Mouse (Mus musculus) hindbrain, embryonic 15.5 days (tissue): ENCODE data around the gene Rhob. TPM values are rescaled to one million over a fixed set of nuclear protein-coding genes. Genes with fewer than 3 reads are reported as not detected.
A peak's percentile ranks its signal among the peaks of the same experiment; 100 is the strongest.

Experiments used
- ATAC-seq: fragments of 200-750 bp; cut with Nextera tagmentation; 2 replicates; pipeline ENCODE4 v1.8.0; 2017; ENCODE audit warnings: low read depth, moderate number of reproducible peaks, moderate TSS enrichment; ENCODE audit not compliant: low FRiP score
- H3K27ac ChIP-seq: fragments of 300-500 bp; sonication (generic); replicated peaks from 2 replicates; pipeline ENCODE4 v1.5.1; 2015; ENCODE audit warnings: mild to moderate bottlenecking, inconsistent platforms
- H3K27me3 ChIP-seq: fragments of 300-500 bp; sonication (generic); 2 replicates; pipeline ENCODE4 v1.6.1; 2015; ENCODE audit warnings: control low read depth, inconsistent platforms
- H3K36me3 ChIP-seq: fragments of 300-500 bp; sonication (generic); 2 replicates; pipeline ENCODE4 v1.6.1; 2015; ENCODE audit warnings: control low read depth, inconsistent platforms
- H3K4me1 ChIP-seq: fragments of 300-500 bp; sonication (generic); replicated peaks from 2 replicates; pipeline ENCODE4 v1.6.1; 2015; ENCODE audit warnings: control low read depth, inconsistent platforms
- H3K4me2 ChIP-seq: fragments of 300-500 bp; sonication (generic); 2 replicates; pipeline ENCODE4 v1.6.1; 2015; ENCODE audit warnings: moderate library complexity, mild to moderate bottlenecking, inconsistent platforms
- H3K4me3 ChIP-seq: fragments of 300-500 bp; sonication (generic); 2 replicates; pipeline ENCODE4 v1.5.1; 2015; ENCODE audit warnings: mild to moderate bottlenecking, inconsistent platforms
- H3K9ac ChIP-seq: fragments of 300-500 bp; sonication (generic); 2 replicates; pipeline ENCODE4 v1.6.1; 2015; ENCODE audit warnings: inconsistent platforms
- H3K9me3 ChIP-seq: fragments of 300-500 bp; sonication (generic); 2 replicates; pipeline ENCODE4 v1.6.1; 2016; ENCODE audit warnings: control low read depth, inconsistent platforms
- WGBS: fragments of 180-500 bp; shearing (Covaris S2); methylation state at CpG from one replicate; pipeline ENCODE4 v1.1.7; 2015; 5-methylcytosine and 5-hydroxymethylcytosine counted together
- polyA plus RNA-seq: library from polyadenylated mRNA; unstranded; fragments of >200 nt; fragmentation: Nextera tagmentation; extraction: Ambion mirVana; gene quantifications from 2 replicates; pipeline ENCODE4 v1.2.1, GENCODE M21; 2015

The Rhob gene
- polyA plus RNA-seq, result 94.4 and 103 TPM in 2 replicates

DNA sequence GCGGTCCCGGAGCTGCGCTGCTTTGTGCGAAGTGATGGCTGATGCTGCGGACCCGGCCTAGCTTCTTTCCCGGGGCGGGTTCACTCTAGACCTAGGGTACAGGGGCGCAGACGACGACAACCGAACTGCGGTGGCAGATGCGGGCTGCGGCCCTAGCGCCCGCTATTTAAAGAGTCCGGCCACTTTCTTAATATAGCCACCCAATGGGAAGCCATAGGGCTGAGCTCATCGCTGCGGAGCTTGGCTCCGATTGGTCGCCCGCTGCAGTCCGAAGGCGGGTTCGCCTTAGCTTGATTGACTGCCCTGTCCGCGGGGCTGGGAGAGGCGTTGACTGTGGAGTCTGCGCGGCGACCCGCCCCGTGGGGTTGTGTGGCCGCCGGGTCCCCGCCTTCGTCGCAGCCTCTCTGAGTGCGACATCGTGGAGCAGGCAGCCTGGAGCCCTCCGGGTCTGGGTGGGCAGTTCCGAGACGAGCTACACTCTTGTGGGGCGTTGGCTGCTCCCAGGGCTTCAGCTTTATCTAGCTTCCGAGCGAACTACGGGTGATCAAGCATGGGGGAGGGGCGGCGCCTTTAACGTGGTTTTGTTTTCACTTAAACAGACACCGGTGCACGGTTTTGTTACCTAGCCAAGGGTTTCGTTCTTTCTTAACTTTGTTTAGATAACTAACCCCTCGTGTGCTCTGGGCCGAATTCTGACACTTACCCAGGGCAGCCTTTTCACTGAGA lies at the start of gene Rhob:
TSS of gene Rhob (minus strand) at position 139 of the 726 bp plus-strand sequence.
- H3K36me3 ChIP-seq, result no peaks in the 10 kb centered on the region
- under 1% methylated on average over 56 of the region's 56 CpGs for WGBS
- H3K9me3 ChIP-seq, result no peaks in the 10 kb centered on the region
- H3K27me3 ChIP-seq, result no peaks in the 10 kb centered on the region
- peak within 1 kb of the TSS; percentile 86 for H3K4me3 ChIP-seq
- H3K9ac ChIP-seq, result peak within 1 kb of the TSS; percentile 98
- H3K4me1 ChIP-seq, result peaks cover 36% of the 10 kb centered on the region
- H3K4me2 ChIP-seq, result peak within 1 kb of the TSS; percentile 84
- ATAC-seq, result peak; percentile 98
- peak within 1 kb of the TSS; percentile 100 for H3K27ac ChIP-seq

DNA sequence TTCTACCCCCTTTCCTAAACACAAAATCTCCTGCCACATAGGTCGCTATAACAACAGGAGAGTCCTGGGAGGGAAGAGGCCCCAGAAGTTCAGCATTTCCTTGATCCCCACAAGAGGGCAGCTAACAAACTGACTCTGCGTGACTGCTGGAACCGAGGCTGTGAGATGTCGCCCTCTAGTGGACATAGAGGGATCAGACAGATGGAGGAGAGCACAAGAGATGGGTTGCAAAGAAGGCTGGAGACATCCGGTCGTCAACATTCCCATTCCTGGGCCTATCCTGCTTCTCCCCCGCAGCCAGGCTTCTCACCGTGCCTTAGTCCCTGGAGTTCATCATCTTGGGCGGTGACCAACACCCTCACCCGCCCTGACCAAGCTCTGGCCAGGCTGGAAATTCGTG lies 47.5 kb upstream of the Rhob start:
- Histone ChIP-seq H3K9me3 (no peaks in the 10 kb centered on the region), H3K9ac (no peak overlapping the region), H3K4me3 (no peak overlapping the region), H3K27me3 (no peaks in the 10 kb centered on the region), H3K27ac (no peak overlapping the region), H3K36me3 (no peaks in the 10 kb centered on the region), H3K4me1 (no peaks in the 10 kb centered on the region), H3K4me2 (no peak overlapping the region)
- 15% methylated on average over 11 of the region's 11 CpGs for WGBS
- peak; percentile 63; the same call in 1 of the 2 replicates for ATAC-seq

DNA sequence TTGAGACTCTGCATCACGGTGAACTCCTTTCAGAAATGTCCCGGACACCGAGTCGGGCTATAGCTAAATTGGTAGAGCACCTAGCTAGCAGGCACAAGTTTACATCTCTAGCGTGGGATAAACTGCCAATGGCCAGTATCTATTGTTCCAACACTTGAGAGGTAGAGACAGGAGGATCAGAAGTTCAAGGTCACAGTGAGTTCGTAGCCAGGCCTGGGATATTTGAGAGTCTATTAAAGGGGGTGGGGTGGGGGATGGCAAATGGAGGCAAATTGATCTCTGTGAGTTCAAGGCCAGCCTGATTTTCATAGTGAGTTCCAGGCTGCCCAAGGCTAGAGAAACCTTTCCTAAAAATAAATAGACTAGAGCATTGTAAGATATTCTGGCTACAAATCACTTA lies 47.0 kb upstream of the Rhob start:
- ATAC-seq, result no peak
- no peaks in the 10 kb centered on the region for H3K36me3 ChIP-seq
- H3K4me2 ChIP-seq, result no peak overlapping the region
- H3K9me3 ChIP-seq, result no peaks in the 10 kb centered on the region
- H3K4me1 ChIP-seq, result no peaks in the 10 kb centered on the region
- 90% methylated on average over 6 of the region's 6 CpGs for WGBS
- H3K4me3 ChIP-seq, result no peak overlapping the region
- no peak overlapping the region for H3K9ac ChIP-seq
- H3K27me3 ChIP-seq, result no peaks in the 10 kb centered on the region
- H3K27ac ChIP-seq, result no peak overlapping the region

DNA sequence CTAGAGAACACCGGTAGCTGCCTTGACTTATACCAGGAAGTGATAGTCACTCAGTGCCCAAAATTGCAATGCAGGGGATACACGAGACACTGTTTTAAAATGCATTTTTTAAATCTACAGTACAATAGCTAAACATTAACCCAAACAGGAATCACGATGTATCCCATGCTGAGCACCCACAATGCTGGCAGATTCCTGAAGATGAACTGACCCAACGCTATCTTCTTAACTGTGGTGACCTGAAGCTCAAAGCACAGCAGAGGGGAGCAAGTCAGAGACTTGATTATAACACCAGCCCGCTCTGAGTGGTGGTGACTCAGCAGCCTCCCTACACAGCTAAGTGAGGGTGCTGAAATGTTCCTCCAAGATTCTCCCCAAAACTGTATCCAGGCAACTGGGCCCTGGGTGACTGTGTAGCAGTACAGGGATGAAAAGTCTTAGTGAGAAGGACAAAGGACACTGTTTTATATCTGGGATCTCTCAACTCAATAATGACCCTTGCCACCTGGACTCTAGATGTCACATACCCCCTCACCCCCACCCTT lies 45.3 kb upstream of the Rhob start:
- Histone ChIP-seq H3K9me3 (no peaks in the 10 kb centered on the region), H3K4me3 (no peak overlapping the region), H3K36me3 (no peaks in the 10 kb centered on the region), H3K27ac (no peak overlapping the region), H3K4me1 (no peaks in the 10 kb centered on the region), H3K4me2 (no peak overlapping the region), H3K9ac (no peak overlapping the region), H3K27me3 (no peaks in the 10 kb centered on the region)
- no peak for ATAC-seq
- 76% methylated on average over 5 of the region's 5 CpGs for WGBS

DNA sequence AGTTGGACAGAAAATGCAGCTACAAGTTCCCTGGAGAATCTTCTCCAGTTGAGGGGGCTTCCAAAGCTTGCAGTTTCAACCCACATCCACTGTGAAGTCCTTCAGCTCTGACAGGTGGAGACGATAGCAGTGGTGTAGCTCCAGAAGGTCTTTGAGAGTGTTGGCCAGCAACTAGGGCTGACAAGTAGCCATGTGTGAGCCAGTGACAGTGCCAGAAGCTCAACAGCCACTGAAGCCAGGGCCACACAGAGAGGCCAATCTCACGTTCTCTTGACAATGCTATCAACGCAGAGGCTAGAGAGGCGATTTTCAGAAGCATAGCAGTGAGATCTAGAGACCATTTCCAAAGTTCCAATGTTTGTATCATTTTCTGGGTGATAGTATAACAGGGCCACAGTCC lies 42.6 kb upstream of the Rhob start:
- H3K36me3 ChIP-seq, result no peaks in the 10 kb centered on the region
- no peak for ATAC-seq
- H3K4me2 ChIP-seq, result no peak overlapping the region
- no peaks in the 10 kb centered on the region for H3K4me1 ChIP-seq
- H3K9me3 ChIP-seq, result no peaks in the 10 kb centered on the region
- no peaks in the 10 kb centered on the region for H3K27me3 ChIP-seq
- WGBS, result 91% methylated on average over 4 of the region's 4 CpGs
- H3K4me3 ChIP-seq, result no peak overlapping the region
- H3K27ac ChIP-seq, result no peak overlapping the region
- no peak overlapping the region for H3K9ac ChIP-seq

DNA sequence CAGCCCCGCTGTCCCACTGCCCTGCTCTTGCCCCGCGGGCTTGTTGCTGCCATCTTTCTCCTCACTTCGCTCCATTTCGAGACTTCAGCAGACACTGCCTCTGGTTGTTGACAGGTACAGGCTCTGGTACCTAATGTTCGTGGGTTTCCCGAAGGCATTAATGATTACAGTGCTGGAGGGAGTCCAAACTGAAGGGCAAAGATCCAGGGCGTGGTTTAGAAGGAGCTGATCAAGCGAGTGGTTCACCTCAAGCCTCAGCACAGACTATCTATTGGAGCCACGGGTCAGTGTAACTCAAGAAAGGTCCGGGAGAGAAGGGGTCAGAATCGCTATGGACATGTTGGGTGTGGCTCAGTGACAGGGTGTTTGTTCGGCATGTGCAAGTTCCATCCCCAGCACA lies 39.7 kb upstream of the Rhob start:
- H3K9ac ChIP-seq, result no peak overlapping the region
- no peak overlapping the region for H3K4me2 ChIP-seq
- H3K36me3 ChIP-seq, result no peaks in the 10 kb centered on the region
- no peak overlapping the region for H3K27ac ChIP-seq
- no peaks in the 10 kb centered on the region for H3K9me3 ChIP-seq
- 88% methylated on average over 13 of the region's 13 CpGs for WGBS
- no peak for ATAC-seq
- H3K4me1 ChIP-seq, result no peaks in the 10 kb centered on the region
- no peaks in the 10 kb centered on the region for H3K27me3 ChIP-seq
- H3K4me3 ChIP-seq, result no peak overlapping the region

DNA sequence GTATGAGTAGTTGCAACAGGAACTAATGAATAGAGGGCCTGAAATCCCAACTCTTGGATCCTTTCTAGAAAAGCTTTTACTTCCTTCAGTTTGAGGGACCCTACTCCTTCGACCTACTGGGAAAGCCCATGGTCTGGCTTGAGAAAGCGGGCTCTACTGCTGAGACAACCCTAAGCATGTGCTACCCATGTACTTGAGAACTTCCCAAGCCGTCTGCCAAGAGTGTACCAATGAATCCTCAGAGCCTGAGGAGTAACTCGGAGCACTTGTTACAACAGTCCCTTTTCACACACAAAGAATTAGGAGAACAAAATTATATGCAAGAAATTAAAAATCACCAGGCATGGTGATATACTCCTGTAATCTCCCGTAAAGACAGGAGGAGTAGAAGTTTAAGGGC lies 37.5 kb upstream of the Rhob start:
- Histone ChIP-seq H3K27ac (no peak overlapping the region), H3K36me3 (no peaks in the 10 kb centered on the region), H3K4me1 (no peaks in the 10 kb centered on the region), H3K27me3 (no peaks in the 10 kb centered on the region), H3K4me3 (no peak overlapping the region), H3K9ac (no peak overlapping the region), H3K9me3 (no peaks in the 10 kb centered on the region), H3K4me2 (no peak overlapping the region)
- WGBS, result 84% methylated on average over 5 of the region's 5 CpGs
- no peak for ATAC-seq

DNA sequence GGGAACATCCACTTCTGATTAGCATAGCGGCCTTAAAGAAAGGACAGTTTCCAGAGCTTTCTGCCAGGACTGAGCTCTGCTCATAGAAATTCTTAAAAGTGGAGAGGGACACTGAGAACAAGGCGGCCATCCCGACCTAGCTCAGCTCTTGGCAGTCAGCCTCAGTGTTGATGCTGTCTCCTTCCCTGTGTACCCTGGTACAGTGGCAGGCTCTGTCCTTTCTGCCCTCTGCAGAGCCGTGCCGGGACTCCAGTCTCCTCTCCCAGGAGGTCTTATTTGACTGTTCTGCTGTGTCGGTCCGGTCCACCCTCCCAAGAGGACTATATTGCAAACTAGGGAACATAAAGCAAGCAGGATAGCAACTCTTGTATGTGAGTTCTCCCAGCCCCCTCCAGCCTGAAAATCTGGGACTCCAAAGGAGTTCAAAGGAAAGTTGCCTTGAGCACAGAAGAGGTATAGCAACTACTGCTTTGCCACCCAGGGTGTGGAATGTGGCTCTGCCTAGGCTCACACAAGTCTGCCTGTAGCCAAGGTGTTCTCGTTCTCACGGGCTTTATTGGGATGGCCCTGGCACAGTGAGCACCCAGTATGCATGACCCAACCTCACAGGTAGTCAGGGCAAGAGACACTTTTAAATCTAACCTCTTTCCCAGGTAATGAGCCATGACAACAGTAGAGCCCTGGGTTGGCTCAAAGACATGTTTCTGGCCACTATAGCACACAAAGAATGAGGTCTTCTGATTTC lies 36.6 kb upstream of the Rhob start:
- Histone ChIP-seq H3K9ac (no peak overlapping the region), H3K27me3 (no peaks in the 10 kb centered on the region), H3K4me1 (no peaks in the 10 kb centered on the region), H3K9me3 (no peaks in the 10 kb centered on the region), H3K4me2 (no peak overlapping the region), H3K36me3 (no peaks in the 10 kb centered on the region), H3K4me3 (no peak overlapping the region), H3K27ac (no peak overlapping the region)
- WGBS, result 75% methylated on average over 9 of the region's 9 CpGs
- peak; percentile 61; the same call in 1 of the 2 replicates for ATAC-seq

DNA sequence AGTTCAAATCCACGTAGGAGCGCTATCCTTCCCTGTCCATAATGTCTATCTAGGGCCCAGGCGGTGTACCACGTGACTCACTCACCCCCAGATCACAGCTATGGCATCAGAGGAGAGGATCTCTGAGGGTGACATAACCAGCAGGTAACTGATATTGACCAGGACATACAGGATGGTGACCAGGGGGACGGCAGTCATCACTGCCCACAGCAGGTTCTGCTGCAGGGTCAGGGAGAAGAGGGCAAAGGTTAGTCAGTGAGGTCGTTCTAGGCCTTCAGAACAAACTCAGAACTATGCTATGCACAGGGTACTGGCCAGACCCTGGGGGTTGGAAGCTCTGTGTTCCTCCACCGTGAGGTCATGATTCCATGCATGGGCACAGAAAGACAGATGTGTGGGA lies 35.8 kb upstream of the Rhob start:
- no peak for ATAC-seq

DNA sequence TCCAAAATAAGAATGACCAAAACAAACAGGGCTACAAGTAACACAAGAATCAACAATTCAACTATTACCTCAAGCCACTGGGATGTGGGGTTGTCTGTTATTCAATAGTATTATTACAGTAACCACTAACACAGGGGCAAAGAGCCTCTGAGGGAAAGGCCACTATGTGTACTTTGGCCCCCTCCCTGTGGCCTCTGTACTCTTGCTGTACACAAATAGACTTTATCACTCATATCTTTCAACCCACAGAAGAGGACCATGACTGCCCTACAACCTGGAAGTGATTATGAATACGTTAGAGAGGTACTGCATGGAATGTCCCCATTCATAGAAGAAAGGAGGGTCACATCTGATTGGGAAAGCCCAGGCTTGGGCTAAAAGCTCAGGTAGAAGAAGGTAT lies 35.1 kb upstream of the Rhob start:
- no peak overlapping the region for H3K9ac ChIP-seq
- no peaks in the 10 kb centered on the region for H3K27me3 ChIP-seq
- 81% methylated on average over 1 of the region's 1 CpGs for whole genome bisulfite sequencing
- H3K36me3 ChIP-seq, result no peaks in the 10 kb centered on the region
- ATAC-seq, result no peak
- no peaks in the 10 kb centered on the region for H3K4me1 ChIP-seq
- H3K4me2 ChIP-seq, result no peak overlapping the region
- no peak overlapping the region for H3K27ac ChIP-seq
- no peak overlapping the region for H3K4me3 ChIP-seq
- no peaks in the 10 kb centered on the region for H3K9me3 ChIP-seq

More for the DNA sequence above, 35.8 kb upstream of the Rhob start:
- Histone ChIP-seq H3K9ac (no peak overlapping the region), H3K4me3 (no peak overlapping the region), H3K27me3 (no peaks in the 10 kb centered on the region), H3K36me3 (no peaks in the 10 kb centered on the region), H3K9me3 (no peaks in the 10 kb centered on the region), H3K27ac (no peak overlapping the region), H3K4me2 (no peak overlapping the region), H3K4me1 (no peaks in the 10 kb centered on the region)
- 84% methylated on average over 7 of the region's 7 CpGs for WGBS

DNA sequence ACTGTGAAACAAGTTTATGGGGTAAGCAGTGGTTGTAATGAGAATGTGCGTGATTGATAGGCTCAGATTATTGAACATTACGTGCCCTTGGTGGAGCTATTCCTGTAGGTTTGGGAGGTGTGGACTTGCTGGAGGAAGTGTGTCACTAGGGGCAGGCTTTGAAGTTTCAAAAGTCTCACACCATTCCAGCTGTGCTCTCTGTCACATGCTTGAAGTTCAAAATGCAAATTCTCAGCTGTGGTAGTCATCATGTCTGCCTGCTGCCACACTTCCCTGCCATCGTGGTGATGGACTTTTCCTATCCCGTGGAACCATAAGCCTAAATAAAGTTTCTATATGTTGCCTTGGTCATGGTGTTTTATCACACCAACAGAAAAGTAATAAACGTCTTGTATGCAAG lies 28.0 kb upstream of the Rhob start:
- WGBS, result 86% methylated on average over 5 of the region's 5 CpGs
- ATAC-seq, result no peak
- Histone ChIP-seq H3K27me3 (no peaks in the 10 kb centered on the region), H3K4me2 (no peak overlapping the region), H3K27ac (no peak overlapping the region), H3K9ac (no peak overlapping the region), H3K4me3 (no peak overlapping the region), H3K9me3 (no peaks in the 10 kb centered on the region), H3K4me1 (no peaks in the 10 kb centered on the region), H3K36me3 (no peaks in the 10 kb centered on the region)

DNA sequence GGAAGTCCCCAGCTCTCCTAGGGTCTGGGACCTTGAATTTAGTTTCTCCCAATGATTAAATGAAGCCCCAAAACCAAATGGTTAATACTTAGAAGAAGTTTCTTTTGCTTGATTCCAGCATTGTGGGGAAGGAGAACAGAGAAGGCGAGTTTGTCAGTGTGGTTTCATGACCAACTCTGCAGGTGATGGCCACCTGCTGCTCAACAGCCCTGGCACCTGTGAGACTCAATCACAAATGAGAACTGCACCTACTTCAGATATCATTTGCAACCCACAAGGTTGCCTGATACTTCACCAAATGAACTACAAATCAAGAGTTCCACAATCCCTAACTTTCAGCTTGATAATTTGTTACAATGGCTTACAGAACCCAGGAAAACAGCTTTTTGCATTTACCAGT lies 27.4 kb upstream of the Rhob start:
- Histone ChIP-seq H3K27me3 (no peaks in the 10 kb centered on the region), H3K9me3 (no peaks in the 10 kb centered on the region), H3K9ac (no peak overlapping the region), H3K4me3 (no peak overlapping the region), H3K4me1 (no peaks in the 10 kb centered on the region), H3K4me2 (no peak overlapping the region), H3K27ac (no peak overlapping the region), H3K36me3 (no peaks in the 10 kb centered on the region)
- no peak for ATAC-seq
- 72% methylated on average over 1 of the region's 1 CpGs for WGBS
